Mouse (Mus musculus) cerebellum, postnatal 25 days (tissue): ENCODE data around the gene Mrpl14.
A peak's percentile ranks its signal among the peaks of the same experiment; 100 is the strongest.

Experiments
- DNase-seq, 2 experiments: peaks; one replicate each; pipeline ENCODE4 v3.0.0; 2021; ENCODE audit warnings: mixed read lengths in 2 of 2

The Mrpl14 gene

DNA sequence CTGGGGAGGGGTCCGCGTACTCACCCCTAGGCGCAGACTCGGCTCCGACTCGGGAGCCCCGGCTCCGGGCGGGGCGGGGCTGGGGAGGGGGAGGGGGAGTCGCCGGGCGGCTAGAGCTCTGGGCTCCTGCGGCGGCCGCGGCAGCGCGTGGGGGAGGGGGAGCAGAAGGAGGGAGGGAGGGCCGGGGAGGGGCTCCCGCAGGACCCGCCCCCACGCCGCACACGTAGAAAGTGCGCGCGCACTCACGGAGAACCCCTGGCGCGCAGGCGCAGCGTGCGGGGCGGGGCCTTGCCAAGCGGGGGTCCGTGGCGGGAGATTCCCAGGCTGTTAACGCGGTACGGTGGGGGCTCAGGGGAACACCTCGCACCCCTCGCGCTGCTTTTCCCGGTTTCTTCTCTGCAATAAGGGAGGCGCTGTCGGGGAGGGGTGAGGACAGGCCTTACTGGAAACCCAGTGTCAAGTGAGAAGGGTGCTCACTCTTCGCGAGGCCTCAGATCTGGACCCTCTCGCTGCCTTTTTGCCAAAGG is at the start of gene Mrpl14:
Gene Mrpl14 (plus strand): TSS at position 230 of the 527 bp plus-strand sequence.
- DNase-seq: peak; percentile 95 to 98

DNA sequence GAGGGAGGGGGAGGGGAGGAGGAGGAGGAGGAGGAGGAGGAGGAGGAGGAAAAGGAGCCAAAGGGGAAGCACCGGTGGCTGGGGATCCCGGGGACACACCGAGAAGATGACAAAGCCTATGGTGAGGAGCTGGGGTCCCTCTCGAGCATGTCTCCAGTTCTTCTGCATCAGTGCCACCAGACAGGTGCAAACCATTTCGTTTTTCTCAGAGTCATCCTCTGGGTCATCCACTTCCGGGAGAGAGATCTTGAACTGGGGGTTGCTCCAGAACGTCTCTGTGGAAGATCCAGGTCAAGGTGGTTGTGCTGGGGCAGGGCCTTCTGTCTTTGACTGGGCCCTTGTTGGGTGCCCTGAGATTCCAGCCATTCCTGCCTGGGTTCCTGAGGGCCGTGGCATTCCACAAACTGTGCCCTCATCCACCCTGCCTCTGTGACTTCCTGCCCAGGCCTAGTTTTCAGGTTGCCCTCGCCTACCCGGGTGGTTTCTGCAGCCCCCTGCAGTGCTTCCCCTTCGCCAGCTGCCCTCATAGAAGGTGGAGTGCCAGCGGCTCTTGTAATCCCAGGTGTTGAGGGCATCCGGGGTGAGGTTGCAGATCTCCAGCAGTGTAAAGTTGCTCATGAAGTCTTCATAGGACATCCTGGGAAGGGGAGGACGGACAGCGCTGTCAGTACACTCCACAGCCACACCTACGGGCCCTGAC is 47.4 kb upstream of the Mrpl14 start:
- DNase-seq: no peak

DNA sequence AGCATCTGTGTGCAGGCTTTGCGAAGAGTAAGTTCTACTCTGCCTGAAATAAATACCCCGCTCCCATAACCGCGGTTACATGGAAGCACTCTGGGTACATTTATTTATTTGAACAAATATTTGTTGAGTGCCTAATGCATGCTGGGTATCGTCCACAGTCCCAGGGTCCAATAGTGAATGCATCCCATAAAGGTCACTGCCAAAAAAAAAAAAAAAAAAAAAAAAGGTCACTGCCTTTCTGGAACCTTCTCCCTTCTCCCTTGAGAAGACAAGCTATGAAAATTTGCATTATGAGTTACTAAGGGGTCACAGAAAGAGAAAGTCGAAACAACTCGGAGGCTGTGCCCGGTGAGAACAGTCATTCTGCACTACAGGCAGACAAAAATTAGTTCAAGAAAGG is 44.1 kb upstream of the Mrpl14 start:
- no peak for DNase-seq

DNA sequence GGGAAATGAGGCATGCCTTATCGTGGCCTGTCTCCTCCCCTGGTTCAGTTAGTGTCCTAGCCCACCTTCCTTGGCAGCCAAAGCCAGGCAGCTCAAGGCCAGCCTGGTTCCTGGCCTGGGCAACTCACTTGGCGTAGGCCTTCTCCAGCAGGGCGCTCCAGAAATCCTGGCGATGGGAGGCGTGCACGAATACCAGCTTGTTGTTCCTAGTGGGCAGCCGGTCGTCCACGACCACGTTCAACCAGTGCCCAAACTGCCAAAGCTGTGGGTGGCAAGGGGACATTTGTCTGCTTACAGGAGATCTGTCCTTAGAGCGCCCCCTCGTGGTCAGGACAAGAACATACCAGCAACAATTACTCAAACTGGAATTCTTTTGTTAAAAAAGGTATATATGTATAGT is 43.4 kb upstream of the Mrpl14 start:
- DNase-seq: peak; percentile 87 to 90

DNA sequence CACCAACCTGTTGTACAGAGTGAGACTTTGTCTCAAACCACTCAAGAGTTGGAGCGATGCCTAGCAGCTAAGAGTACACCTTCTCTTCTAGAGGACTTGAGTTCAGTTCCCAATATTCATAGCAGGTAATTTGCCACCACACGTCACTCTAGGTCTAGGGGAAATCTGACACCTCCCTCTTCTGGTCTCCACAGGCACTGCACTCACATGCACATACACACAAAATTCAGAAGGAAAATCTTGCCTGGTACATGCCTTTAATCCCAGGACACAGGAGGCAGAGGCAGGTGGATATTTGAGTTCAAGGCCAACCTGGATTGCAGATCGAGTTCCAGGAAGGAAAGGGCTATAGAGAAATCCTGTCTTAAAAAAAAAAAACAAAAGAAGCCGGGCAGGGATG is 41.9 kb upstream of the Mrpl14 start:
- DNase-seq: no peak

DNA sequence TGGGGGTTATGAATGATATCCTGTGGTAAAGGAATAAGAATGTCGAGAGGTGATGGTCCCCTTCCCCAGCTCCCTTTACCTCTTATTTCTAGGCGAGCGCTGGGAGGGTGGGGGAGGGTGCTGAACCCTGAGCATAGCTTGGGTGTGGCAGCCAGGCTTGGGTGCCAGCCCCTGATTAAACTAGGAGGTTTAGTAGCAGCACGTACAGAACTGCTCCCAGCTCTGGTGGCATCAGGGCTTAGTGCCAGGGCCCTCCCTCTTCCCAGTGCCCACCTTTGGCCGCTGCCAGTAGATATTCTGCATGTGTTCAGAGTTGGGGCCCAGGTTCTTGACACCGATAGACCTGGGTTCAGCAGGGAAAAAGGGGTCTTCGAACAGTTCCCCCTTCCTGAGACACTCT is 32.9 kb upstream of the Mrpl14 start:
- no peak for DNase-seq

DNA sequence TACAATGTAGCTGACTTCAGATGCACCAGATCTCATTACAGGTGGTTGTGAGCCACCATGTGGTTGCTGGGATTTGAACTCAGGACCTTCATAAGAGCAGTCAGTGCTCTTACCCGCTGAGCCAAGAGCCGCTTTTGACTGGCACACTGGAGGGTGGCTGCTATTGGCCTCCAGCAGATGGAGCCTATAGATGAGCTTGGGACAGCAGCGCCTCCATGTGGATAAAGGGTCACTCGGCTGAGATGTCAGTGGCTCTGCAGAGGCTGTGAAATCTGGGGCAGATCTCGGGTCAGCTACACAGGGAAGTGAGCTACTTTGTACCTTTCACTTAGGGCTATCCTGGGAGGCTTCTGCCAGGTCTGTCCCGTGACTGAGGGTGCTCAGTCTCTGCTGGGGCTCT is 30.3 kb upstream of the Mrpl14 start:
- DNase-seq: peak in 1 of 2 experiments; percentile 58

DNA sequence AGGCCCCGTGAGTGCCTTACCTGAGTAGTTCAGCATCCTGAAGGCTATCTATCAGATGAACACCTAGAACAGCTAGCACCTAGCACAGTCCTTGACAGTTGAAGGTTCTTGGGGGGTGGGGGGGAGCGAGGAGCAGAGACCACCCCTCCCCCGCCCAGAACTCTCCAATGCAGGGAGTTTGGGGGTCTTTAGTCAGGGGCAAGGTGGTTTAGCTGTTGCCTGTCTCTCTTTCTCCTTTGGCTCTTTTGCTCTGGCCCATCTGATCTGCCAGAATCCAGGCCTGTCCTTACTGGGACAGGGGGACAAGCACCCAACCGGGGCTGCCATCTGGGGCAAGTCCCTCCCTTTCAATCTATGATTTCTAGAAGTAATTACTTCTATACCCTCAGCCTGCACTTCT is 26.9 kb upstream of the Mrpl14 start, which contains the start of gene Capn11:
Gene Capn11 (minus strand): TSS at position 101 of the 400 bp plus-strand sequence.
- DNase-seq: no peak

DNA sequence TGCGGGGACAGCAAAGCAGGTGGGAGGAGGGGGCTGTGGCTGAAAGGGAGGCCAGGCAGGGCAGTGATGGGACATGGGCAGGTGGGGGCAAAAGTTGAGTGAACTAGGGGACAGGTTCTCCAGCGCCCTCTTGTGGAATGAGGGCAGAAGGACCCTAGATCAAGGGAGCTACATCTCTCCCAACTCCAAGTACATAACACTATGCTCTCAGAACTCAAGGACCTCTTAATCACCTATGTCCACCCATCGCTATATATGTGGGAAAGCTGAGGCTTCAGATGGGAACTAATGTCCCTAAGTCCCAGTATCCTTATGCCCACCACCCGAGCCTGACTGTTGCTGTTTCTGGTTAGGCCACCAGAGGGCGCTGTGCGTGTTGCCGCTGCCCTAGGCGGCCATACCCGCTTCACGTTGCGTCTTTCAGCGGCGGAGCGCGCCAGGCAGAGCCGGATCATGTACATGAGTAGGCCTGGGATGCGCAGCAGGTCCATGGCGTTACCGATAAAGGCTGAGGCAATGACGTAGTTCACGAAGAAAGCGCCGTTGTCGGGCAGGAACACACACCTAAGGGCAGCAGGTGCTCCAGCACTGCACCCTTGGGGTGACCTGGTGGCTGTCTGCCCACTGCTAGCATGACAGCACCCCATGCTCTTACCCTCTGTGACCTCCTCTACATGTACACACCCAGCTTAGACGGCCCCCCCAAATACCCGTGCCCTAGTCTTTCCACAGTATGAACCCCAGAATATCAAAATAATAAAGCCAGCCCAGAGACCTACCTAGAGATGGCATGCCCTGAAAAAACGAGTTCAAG is 22.8 kb upstream of the Mrpl14 start:
- peak; percentile 86 to 90 for DNase-seq

DNA sequence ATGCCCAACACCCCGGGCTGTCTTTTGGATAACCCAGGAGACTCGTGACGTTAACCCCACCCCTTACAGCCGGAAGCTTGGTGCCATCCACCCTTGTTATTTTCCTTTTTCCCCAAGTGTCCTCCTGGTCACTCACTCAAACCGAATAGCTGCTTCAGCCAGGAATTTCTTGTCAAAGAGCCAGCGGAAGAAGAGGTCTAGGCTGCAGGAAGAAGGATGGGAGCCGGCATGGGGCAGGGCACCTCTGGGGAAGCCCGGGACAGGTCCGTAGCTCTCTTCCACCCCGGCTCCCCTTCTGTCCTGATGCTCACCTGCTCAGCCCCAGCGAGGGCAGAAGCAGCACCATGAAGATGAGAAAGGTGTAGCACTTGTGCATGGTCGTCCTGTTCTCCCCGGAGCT is 21.5 kb upstream of the Mrpl14 start:
- DNase-seq: peak in 1 of 2 experiments; percentile 33

DNA sequence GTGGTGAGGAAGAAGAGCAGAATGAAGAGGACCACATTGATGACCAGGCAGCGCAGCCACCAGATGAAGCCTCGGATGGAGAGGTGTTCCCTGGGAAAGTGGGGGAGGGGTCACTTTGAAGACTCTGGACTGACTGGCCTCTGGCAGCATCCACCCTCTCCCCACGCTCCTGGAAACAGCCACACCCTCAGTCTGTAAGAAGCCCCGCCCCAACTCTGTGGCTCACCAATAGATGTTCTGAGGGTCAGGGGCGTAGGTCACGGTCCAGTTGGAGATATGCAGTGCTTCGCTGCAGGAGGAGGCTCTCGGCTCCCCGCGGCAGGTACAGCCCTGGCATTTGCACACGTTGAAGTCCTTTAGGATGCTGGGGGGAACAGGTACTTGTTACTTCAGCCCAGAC is 20.0 kb upstream of the Mrpl14 start:
- DNase-seq: no peak

DNA sequence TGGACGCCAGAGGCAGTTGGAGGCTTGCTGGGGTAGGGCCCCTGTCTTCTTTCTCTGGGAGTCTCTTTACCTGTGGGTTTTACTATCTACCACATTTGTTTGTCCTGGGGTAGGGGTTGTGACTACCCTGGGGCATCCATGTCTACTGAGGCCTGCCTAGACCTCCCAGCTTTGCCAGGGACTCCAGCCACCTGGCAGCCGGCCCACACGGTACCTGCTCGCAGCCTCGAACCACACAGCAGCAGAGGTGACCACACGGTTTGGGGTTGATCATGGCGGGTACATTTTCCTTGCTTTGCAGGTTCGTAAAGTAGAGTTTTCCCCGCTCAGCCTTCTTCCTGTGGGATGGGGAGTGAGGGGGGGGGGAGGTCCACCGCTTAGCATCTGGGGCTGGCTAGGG is 18.6 kb upstream of the Mrpl14 start:
- DNase-seq: peak in 1 of 2 experiments; percentile 51

DNA sequence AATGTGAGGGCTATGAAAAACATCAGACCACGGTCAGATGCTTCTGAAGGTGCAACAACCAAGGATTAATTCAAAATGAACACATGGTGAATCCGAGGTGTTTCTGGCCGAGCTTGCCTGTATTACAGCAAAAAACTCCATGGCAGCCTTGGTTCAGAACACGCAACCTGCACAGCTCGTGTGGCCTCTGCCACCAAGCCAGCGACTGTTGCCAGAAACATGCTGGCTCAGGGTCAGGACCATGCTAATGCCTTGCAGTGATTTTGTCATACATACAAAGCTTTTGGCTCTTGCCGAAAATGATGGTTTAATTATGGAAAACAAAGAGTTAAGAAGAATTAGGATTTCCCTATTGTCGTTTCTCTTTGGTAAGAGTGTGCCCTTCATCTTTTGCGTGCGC is 18.1 kb upstream of the Mrpl14 start:
- DNase-seq: peak in 1 of 2 experiments; percentile 49

DNA sequence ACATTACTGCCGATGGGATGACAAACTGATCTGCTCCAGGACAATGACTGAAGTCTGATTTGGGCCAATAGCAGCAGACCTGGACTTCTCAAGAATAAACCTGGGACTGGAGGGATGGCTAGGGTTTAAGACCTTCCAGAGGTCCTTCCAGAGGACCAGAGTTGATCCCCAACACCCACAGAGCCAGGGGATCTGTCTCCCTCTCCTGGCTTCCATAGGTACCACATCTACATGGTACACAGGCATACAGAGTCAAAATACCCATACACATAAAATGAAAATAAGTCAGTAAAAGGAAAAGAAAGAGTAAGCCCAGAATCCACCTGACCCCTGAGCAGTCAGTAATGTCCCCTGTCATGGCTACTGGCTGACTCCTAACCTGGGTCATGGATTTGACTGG is 14.3 kb upstream of the Mrpl14 start:
- DNase-seq: no peak

DNA sequence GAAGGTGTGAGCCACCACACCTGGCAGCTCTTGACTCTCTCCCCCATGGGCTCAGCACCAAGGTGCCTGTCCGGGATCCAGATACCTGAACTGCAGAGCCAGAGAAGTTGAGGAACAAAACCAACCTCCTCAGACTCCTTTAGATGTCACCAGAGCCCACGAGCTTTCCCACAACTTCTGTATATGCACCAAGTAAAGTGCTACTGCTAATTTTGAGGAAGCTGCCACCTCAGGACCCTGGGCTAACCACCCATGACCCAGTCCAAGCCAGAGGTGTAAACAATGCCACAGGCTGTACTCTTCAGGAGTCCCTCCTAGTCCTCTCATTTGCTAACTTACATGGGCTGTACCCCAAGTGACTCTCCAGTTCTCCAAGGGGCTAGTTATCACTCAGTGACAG is 13.5 kb upstream of the Mrpl14 start:
- DNase-seq: no peak

DNA sequence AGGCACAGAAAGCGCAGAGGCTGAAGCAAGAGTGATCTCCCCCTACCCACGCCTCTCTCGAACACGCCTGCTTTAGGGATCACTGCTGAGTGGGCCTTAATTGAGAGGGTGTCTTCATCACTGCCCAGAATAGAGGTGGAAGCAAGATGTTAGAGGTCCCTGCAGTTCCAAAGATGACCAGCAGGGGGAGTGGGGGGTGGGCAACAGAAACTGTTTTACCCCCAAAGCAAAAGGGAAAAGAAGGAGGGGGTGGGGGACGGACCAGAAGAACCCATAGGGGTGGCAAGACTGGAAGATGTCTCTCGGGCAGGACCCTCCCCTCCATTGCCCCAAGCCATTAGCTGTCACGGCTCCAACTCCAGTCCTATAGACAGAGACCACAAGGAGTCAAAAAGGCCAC is 8.0 kb upstream of the Mrpl14 start:
- peak; percentile 73 to 88 for DNase-seq

DNA sequence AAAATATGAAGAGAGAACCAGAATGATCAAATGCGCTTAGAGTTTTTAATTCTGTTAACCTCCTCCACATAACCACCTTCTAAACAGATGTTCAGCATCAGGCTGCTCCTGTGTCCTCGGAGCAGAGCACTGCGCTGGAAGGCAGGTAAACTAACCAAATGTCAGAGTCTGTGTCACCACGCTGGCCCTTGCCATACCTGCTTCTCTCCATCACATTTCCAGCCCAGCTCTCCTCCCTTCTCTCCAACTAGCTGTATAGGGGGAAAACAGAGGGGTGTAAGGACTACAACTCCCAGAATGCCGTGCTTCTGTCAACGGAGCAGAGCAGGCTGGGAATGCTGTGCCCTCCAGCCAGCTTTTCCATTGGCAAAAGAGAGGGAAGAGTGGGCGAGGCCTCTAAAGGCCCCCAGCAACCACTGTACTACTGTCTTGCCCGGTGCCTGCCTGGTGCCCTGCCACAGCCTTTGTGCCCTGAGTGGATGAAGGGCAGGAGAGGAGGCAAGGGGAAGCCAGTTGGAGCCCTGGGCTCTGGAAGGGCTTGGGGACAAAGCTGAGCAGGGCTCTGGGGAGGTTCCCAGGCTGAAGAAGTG is 5.6 kb upstream of the Mrpl14 start:
- peak; percentile 63 to 74 for DNase-seq

DNA sequence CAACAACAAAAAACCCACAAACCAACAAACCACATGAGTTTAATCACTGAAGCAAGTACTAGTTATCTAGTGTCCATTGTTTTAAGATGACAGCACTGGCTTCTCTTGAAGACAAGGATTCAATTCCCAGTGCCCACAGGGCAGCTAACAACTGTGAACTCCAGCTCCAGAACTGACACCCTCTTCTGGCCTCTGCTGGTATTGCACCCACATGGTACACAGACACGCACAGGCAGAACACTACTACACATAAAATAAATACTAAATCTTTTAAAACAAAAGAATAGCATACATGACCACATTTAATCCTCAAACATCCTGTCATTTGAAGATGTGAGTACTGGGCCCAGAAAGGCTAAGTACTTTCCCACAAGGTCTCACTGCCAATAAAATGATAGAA is 4.5 kb upstream of the Mrpl14 start:
- peak in 1 of 2 experiments; percentile 51 for DNase-seq

DNA sequence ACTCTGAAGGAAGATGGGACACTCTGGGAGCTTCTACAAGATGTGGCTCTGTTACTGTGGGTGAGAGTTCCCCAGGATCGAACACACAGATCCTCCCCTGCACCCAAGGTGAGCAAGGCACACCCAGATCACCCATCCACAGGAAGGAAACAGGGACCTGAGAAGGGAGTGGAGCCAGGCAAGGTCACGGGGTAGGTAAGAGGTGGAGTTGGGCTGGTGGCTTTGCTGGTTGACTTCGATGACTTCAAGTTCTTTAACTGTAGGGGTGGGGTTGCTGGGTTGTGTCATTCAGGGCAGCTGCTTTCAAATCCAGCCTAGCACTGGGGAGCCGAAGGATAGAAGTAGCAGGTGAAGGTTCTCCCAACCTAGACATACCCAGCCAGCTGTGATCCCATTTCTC is 3.3 kb upstream of the Mrpl14 start:
- no peak for DNase-seq

DNA sequence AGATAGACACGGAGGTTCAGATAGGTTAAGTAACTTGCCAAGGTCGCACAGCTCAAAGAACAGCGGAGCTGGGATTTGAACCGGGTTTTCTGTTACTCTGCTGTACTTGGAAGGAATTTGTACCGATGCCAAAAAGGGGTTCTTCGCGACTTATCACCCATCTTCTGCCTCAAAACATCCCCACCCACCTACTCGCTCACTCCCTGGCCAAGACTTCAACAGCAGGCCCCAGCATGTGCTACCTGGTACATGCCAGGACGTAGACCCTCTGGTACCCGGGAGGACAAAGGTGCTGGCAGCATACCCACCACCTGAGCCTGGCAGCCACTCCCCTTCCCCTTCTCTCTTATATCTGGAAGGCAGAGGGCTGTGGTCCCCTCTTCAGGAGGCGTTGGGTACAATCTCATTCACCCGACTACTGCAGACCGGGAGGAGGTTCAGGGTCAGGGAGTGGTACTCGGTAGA is 1.4 kb upstream of the Mrpl14 start:
- DNase-seq: no peak

DNA sequence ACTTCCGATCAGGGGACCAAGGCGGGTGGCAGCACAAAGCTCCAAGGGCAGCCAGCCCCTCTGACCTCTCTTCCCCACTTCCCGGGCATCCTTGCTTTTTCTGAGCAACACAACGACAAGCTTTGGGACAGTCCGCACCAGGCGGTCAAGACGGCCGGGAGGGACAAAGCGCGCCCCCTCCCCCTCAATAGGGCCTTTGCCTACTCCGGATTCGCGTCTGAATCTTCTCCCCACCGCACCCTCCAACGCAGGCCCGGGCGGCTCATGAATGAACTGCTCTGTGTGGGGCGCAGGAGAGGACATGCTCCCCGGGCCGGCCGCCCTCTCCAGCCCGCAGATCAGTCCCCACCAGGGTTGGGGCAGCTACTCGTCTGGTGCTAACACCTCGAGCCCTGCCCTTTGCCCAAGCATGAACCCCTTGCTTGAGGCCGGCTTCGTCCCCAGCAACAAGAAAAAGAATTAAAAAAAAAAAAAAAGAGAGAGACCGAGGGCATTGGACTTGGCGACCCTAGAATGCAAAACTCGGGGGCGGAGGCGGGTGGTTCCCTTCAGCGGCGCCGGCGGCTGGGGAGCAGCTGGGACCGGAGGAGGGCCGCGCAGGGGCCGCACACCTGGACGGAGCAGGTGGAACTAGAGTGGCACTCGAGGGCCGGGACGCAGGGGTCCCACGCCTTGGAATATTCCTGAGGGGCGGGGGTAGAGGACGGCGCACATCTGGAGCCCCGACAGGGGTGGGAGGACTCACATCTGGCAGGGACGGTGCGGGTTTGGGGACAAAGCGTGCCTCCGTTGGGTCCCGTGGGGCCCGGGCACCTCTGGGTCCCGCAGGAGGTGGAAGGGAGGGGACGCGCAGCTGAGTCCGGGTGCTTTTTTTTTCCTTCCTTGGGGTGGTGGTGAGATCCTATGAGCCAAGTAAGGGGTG is 690 bp upstream of the Mrpl14 start:
- DNase-seq: peak; percentile 65 to 72

DNA sequence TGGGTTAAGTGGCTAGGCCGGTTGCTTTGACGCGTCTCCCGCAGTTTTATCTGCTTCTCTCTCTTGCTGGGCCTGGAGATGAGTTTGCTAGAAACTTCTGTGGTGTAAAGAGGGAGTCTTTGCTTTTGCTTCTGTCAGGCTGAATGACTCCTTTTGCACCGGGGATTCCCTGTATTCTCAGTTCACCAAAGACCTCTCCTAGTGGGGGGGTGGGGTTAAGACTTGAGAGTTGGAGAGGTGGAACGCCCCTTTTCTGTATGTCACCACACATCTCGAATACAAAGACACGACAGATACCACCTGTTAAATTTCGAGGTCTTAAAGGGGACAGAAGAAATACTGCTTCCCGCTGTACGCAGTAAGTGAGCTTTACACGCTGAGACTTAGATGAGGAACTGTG is 594 bp downstream of the Mrpl14 start, which contains the start of gene Tmem63b:
Gene Tmem63b (minus strand): TSS at position 190 of the 400 bp plus-strand sequence.
- DNase-seq: no peak
